Mouse (Mus musculus): Measurements from ENCODE around the gene Cxcl14. TPM values are rescaled to one million over a fixed set of nuclear protein-coding genes. Genes with fewer than 3 reads are reported as not detected.

Gene Cxcl14
- total RNA-seq, 1 experiment from 2014 or later = not detected

DNA sequence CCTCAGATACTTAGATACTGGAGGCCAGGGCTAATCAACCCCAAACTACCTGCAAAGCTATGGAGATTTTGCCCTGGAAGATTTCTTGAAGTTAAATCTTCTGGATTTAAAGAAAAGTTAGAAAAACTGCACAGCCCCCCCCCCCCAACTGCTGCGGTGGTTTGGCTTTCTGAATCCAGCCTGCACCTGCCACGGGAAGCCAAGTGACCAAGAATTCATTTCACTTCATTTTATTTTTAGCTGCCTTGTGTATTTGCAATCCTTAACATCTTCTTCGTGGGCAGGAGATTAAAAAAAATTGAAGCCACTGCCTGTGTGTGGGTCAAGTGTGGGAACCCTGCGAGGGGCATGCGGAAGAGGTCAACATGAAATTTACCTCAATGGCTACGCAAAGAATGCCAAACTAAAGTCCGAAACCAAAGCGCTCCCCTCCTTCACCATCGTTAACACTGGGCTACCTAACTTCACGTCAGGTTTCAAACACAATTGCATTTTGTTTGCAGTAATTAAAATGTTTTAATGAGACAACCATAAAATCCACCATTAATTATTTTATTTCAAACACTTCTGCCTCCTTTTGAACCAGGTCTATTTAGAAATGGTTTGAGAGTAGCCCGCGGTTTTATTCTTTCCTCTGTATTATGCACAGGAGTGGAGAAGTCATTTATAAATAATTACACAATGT lies 38.7 kb downstream of the Cxcl14 start:
- no peak for ATAC-seq (replicated peaks; ENCODE audit: insufficient number of reproducible peaks, low FRiP score, low TSS enrichment, poor library complexity, severe bottlenecking)

DNA sequence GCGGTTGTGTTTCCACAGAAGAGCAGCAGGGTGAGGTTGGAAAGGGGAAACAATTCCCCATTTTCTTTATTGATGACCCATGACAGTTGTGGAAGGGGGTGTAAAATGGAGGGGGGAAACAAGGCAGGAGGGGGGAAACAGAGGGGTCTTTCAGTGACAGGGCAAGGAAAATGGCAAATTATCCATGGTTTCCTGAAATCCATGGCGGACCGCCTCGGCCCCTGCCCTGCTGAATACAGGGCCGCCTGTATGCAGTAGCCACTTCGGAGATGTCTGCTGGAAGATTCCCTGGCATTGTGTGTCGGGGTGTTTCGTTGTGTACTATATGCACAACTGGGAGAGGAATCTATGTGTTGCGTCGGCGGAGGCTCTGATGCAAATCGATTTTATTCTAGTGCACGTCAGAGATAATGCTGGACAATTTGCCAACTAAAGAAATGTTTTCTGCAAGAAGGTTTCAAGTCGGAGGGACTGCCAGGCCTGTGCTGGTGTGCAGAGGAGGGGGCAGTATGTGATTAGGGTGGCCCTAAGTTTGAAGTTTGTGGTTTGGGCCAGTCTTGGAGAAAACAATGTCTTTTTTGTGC lies 39.5 kb downstream of the Cxcl14 start:
- no peak for ATAC-seq (replicated peaks; ENCODE audit: insufficient number of reproducible peaks, low FRiP score, low TSS enrichment, poor library complexity, severe bottlenecking)

DNA sequence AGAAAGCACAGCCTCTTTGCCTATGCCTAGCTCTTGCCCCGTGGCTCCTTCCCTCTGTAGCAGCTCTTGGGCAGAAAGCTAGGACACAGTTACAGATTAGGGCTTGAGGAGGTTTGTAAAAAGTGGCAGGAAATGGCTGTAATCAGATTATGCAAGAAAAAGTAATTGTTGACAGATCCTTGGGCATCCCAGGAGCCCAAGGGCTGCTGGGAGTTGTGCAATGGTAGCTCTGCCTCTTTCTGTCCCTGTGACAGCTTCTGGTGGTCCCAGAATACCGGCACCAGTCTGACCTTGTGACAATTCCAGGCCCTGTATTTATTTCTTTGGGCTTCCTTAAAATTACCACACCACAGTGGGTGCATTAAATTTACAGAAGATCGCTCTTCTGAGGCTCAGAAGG lies 43.0 kb downstream of the Cxcl14 start:
- no peak for ATAC-seq (replicated peaks; ENCODE audit: insufficient number of reproducible peaks, low FRiP score, low TSS enrichment, poor library complexity, severe bottlenecking)

DNA sequence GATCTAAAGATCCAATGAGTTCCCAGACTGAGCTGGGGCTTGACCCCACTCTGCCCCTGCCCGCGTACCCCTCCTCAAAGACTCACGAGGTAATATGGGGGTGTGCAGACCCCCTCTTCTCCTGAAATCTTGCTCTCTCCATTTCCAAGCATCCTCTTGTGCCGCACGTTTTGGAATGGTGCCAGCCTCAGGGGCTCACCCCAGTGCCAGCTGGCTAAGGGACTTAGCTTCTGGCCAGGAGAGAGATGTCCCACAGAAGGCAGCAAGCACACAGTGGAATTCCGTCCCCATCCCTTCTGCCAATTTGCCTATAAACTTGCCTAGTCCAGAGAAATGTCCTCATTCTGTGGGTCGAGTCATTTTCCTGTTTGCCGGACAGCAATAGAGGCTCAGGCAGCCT lies 43.6 kb downstream of the Cxcl14 start:
- no peak for ATAC-seq (replicated peaks; ENCODE audit: insufficient number of reproducible peaks, low FRiP score, low TSS enrichment, poor library complexity, severe bottlenecking)

DNA sequence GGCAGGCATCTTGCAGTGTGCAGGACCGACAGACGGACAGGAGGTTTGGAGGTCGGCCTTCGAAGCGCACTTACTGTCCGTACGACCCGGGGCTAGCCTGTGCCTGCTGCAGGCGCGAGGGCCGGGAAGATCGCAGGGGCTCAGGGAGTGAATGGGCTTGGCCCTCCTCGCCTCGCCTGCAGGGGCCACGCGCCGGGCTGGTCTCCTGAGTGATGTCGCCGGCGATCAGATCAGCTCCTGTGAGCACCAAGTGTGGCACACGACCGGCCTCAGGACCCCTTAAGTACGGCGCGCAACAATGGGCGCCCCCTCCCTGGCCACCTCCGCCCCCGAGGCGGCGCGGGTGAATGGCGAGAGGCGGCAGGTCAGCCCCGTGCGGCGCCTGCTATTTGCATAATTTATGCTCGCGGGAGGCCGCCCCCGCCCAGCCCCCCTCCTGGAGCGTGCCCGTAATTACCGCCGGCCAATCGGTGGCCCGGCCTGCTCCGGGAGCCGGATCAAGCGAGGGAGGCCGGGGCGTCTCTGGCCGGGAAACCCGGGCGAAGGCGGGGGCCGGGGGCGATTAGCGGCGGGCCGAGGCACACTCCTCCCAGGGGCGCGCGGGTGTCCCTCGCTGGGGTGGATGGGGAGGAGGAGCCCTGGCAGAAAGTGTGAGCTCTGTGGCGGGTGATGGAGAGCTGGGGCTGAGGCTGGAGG lies 44.3 kb downstream of the Cxcl14 start, which contains the start of gene Neurog1:
Gene Neurog1 (minus strand): TSS at position 240 of the 696 bp plus-strand sequence.
- no peak for ATAC-seq (replicated peaks; ENCODE audit: insufficient number of reproducible peaks, low FRiP score, low TSS enrichment, poor library complexity, severe bottlenecking)

DNA sequence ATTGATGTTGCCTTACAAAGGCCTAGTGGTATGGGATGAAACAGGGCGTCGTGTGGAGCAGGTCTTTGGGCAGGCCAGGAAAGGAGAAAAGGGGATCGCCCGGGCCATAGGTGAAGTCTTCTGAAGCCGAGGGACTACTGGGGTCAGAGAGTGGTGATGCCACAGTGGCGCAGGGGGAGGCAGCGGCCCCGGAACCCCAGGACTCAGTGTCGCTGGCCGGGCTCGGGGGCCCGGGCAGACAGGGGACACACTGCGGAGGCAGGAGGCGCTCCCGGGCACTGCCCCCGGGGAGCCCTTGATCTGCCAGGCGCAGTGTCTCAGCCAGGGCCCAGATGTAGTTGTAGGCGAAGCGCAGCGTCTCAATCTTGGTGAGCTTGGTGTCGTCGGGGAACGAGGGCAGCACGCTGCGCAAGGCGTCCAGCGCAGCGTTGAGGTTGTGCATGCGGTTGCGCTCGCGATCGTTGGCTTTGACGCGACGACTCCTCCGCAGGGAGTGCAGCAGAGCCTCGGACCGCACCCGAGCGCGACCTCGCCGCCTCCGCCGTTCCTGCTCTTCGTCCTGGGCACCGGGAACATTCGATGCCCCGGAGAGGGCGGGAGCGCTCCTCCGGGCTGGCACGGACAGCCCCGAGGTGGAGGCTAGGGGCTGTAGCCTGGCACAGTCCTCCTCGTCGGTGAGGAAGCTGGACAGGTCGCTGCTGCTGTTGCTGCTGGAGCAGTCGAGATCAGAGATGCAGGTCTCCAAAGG lies 45.0 kb downstream of the Cxcl14 start:
- ATAC-seq (replicated peaks; ENCODE audit: insufficient number of reproducible peaks, low FRiP score, low TSS enrichment, poor library complexity, severe bottlenecking) = no peak

DNA sequence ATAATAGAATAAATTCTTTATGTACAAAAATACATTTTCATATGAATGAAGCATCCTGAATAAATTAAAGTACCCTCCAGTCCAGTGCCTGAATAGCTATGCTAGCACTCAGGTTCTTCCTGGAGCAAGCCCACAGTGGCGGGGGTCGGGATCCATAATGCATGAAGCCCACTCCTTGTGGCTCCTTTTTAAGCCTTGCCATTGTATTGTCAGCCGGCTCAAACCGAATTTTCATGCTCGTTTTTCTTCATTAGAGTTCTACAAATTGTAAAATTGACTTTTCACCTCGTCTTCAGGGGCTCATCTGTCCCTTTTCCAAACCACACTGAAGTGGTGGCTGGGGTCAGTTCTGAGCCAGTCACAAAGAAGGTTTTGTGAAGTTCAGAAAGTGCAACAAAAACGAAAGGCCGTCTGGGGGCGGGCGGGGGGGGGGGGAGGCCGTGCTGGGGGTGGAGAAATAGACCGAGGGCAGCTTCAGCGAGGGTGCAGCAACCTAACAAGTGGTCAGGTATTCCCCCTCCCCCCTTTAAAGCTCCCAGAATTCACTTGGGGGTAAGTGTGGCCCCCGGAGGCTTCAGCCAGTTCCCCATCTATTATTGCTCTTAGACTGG lies 45.7 kb downstream of the Cxcl14 start:
- no peak for ATAC-seq (replicated peaks; ENCODE audit: insufficient number of reproducible peaks, low FRiP score, low TSS enrichment, poor library complexity, severe bottlenecking)

DNA sequence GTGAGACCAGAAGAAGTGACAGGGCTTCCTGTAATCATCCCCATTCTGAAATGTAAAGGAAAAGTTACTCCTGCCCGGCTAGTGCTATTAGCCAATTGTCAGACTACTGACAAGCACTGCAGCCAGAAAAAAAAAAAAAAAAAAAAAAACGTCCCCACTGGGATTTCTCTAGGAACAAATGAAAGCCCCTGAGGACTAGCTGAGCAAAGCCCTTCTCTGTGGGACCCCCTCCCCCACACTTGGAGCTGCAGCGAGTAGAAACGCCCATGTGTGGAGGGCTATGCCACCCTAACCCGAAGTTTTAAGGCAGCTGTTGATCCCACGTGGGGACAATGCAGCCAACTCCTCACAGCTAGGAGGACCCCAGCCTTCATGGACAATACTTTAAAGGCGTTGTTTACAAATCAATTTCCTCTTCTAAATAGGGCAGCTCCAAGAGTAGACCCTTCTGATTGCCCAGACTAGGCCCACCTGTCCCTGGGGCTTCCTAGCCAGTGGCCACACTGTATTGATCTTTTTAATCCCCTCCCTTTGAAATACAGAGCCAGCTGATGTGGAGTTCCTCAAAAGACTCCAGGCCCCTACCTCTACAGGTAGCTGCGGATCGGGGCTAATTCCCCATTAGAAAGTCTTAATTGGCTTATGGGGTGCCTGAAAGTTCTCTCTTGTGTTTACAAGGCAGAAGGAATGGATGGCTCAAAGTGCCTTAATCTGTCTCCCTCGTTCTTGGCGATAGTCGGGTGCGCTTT lies 46.6 kb downstream of the Cxcl14 start:
- no peak for ATAC-seq (replicated peaks; ENCODE audit: insufficient number of reproducible peaks, low FRiP score, low TSS enrichment, poor library complexity, severe bottlenecking)

DNA sequence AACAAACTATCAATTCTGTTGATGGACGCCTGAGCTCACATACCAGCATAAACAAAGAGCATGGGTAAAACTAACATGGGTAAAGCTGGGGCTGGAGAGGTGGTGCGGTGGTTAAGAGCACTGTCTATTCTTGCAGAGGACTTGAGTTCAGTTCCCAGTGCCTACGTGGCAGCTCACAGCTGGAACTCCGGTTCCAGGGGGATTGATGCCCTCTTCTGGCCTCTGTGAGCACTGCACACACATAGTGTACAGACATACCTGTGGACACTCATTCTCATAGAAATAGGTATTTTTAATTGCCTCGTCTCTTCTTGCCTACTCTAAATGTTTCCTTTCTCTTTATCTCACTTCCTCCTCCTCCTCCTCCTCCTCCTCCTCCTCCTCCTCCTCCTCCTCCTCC lies 53.2 kb downstream of the Cxcl14 start:
- ATAC-seq (replicated peaks; ENCODE audit: insufficient number of reproducible peaks, low FRiP score, low TSS enrichment, poor library complexity, severe bottlenecking) = no peak

DNA sequence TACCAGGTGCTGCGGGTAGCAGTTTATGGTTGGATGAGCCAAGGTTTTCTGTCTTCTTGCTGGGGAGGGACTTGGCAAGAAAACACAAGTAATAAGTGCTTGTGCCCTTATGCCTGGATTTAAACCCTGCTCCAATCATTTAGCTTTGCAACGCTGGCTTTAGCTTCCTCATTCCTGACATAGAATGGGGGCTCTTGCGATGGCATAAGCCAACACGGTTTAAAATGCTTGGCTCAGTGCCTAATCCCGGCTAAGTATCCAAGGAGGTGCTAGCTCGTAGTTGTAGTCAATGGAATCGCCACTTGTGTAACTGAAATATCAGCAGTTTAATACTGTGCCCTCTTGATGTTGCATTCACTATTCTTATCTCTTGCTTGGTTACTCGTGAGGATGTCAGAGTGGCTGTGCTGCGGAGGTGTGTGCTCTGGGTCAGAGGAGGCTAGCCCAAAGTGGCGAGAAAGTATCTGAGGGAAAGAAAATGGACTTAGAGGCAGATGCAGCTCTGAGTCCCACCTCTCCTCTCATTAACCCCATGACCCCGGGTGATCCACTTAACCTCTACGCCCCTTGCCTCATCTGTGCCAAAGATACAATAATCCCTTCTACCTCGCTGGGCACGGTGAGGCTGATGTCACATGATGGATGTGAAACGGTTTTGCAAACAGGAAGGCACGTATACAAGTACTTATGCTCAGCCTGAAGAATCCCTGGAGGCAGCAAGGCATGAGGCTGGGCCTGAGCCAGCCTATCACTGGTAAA lies 56.2 kb downstream of the Cxcl14 start:
- ATAC-seq (replicated peaks; ENCODE audit: insufficient number of reproducible peaks, low FRiP score, low TSS enrichment, poor library complexity, severe bottlenecking) = no peak

Other genes with a start within 250 kb of the Cxcl14 start
- 218 to 284 TPM (median 219 TPM) in 3 replicates for gene H2afy, start 160.2 kb downstream of the Cxcl14 start, total RNA-seq (2017)
- 26.6 to 48.8 TPM (median 47.3 TPM) in 3 replicates for gene Tifab, start 117.7 kb downstream of the Cxcl14 start, total RNA-seq (2017)
- not detected in 3 replicates for gene Neurog1, start 44.4 kb downstream of the Cxcl14 start, total RNA-seq (2017)
- gene Gm3045, start 130.0 kb upstream of the Cxcl14 start, total RNA-seq (2017) = not detected in 3 replicates
- not detected in 3 replicates for gene Slc25a48, start 141.8 kb upstream of the Cxcl14 start, total RNA-seq (2017)
- gene Il9, start 185.7 kb upstream of the Cxcl14 start, total RNA-seq (2017) = not detected in 3 replicates
- gene Fbxl21, start 225.9 kb upstream of the Cxcl14 start, total RNA-seq (2017) = 0.57 TPM in 1 of 3 replicates, not detected in the others

Data from monocyte, adult 5-6 weeks (primary cell).